7 mouse cellular contexts compared by ENCODE assay signal in genomic region chr5:82346672-82347071, GRCm38 (mm10).
DNase-seq lines count a peak whose midpoint lies in the region; ATAC-seq and TF ChIP-seq lines count a peak whose summit lies in the region.

No protein-coding gene starts in this region.

- no peak for ATAC-seq in embryonic facial prominence, embryonic 11.5 days (replicated peaks; ENCODE audit: insufficient number of reproducible peaks, low FRiP score, low TSS enrichment, low read depth)
- peak; percentile 71 for ATAC-seq in hindbrain, embryonic 11.5 days (ENCODE audit: low FRiP score)
- peak; percentile 84 for ATAC-seq in midbrain, embryonic 12.5 days (ENCODE audit: low FRiP score, low read depth)

- H3K9me3 ChIP-seq in ES-Bruce4 (replicated peaks; ENCODE audit: control insufficient read depth, insufficient read depth, low read length, poor library complexity, severe bottlenecking): no peaks in the 10 kb centered on the region
- no peaks in the 10 kb centered on the region for H3K9me3 ChIP-seq in embryonic facial prominence, embryonic 11.5 days (replicated peaks; ENCODE audit: control insufficient read depth, low read length)
- no peaks in the 10 kb centered on the region for H3K9me3 ChIP-seq in hindbrain, embryonic 11.5 days (ENCODE audit: control insufficient read depth, low read length)
- no peaks in the 10 kb centered on the region for H3K9me3 ChIP-seq in midbrain, embryonic 12.5 days

- no peak for TF ChIP-seq POLR2A in ES-Bruce4 (IDR thresholded peaks at IDR 0.05; ENCODE audit: insufficient read depth, low read length)

- TF ChIP-seq EP300 in ES-Bruce4 (IDR thresholded peaks at IDR 0.05; ENCODE audit: insufficient read depth, low read depth, low read length): no peak

- H3K36me3 ChIP-seq in ES-Bruce4 (ENCODE audit: control insufficient read depth, insufficient read depth, low read length, poor library complexity, severe bottlenecking): no peaks in the 10 kb centered on the region
- no peaks in the 10 kb centered on the region for H3K36me3 ChIP-seq in embryonic facial prominence, embryonic 11.5 days (replicated peaks; ENCODE audit: control insufficient read depth, insufficient read depth, low read depth, low read length)
- H3K36me3 ChIP-seq in hindbrain, embryonic 11.5 days (ENCODE audit: control insufficient read depth, insufficient read depth, low read length): no peaks in the 10 kb centered on the region
- H3K36me3 ChIP-seq in midbrain, embryonic 12.5 days: no peaks in the 10 kb centered on the region

- no peak overlapping the region for H3K4me3 ChIP-seq in ES-Bruce4 (ENCODE audit: low read depth, low read length)
- H3K4me3 ChIP-seq in embryonic facial prominence, embryonic 11.5 days (ENCODE audit: low read depth, low read length): no peak overlapping the region
- H3K4me3 ChIP-seq in hindbrain, embryonic 11.5 days (ENCODE audit: low read depth, low read length): no peak overlapping the region
- H3K4me3 ChIP-seq in midbrain, embryonic 12.5 days: no peak overlapping the region

- TF ChIP-seq CTCF in ES-Bruce4 (IDR thresholded peaks at IDR 0.05; ENCODE audit: low read depth, low read length): peak; percentile 36

- no peak overlapping the region for H3K9ac ChIP-seq in ES-Bruce4 (ENCODE audit: low read depth, poor library complexity, severe bottlenecking)
- H3K9ac ChIP-seq in embryonic facial prominence, embryonic 11.5 days (replicated peaks; ENCODE audit: low read length): no peak overlapping the region
- no peak overlapping the region for H3K9ac ChIP-seq in hindbrain, embryonic 11.5 days (ENCODE audit: low read depth, low read length)
- no peak overlapping the region for H3K9ac ChIP-seq in midbrain, embryonic 12.5 days (replicated peaks)

- no peaks in the 10 kb centered on the region for H3K4me1 ChIP-seq in ES-Bruce4 (ENCODE audit: control insufficient read depth, insufficient read depth, low read length)
- no peaks in the 10 kb centered on the region for H3K4me1 ChIP-seq in embryonic facial prominence, embryonic 11.5 days (ENCODE audit: control insufficient read depth, insufficient read depth, low read length)
- H3K4me1 ChIP-seq in hindbrain, embryonic 11.5 days (replicated peaks; ENCODE audit: control insufficient read depth, insufficient read depth, low read length): no peaks in the 10 kb centered on the region
- no peaks in the 10 kb centered on the region for H3K4me1 ChIP-seq in midbrain, embryonic 12.5 days

- 9% methylated on average over 7 of the region's 7 CpGs for WGBS in embryonic facial prominence, embryonic 11.5 days
- 14% methylated on average over 7 of the region's 7 CpGs for WGBS in hindbrain, embryonic 11.5 days
- whole genome bisulfite sequencing in midbrain, embryonic 12.5 days: 8% methylated on average over 7 of the region's 7 CpGs

- H3K4me2 ChIP-seq in embryonic facial prominence, embryonic 11.5 days (ENCODE audit: low read depth, low read length): no peak overlapping the region
- H3K4me2 ChIP-seq in hindbrain, embryonic 11.5 days (replicated peaks; ENCODE audit: low read depth, low read length): no peak overlapping the region
- no peak overlapping the region for H3K4me2 ChIP-seq in midbrain, embryonic 12.5 days (replicated peaks)

- no peak overlapping the region for H3K27ac ChIP-seq in ES-Bruce4 (ENCODE audit: insufficient read depth, low read length)
- no peak overlapping the region for H3K27ac ChIP-seq in embryonic facial prominence, embryonic 11.5 days (replicated peaks; ENCODE audit: low read depth, low read length)
- no peak overlapping the region for H3K27ac ChIP-seq in hindbrain, embryonic 11.5 days (ENCODE audit: low read depth, low read length)
- H3K27ac ChIP-seq in midbrain, embryonic 12.5 days (replicated peaks): no peak overlapping the region

- no peaks in the 10 kb centered on the region for H3K27me3 ChIP-seq in ES-Bruce4 (ENCODE audit: control insufficient read depth, insufficient read depth, low read length, poor library complexity, severe bottlenecking)
- H3K27me3 ChIP-seq in embryonic facial prominence, embryonic 11.5 days (ENCODE audit: control insufficient read depth, insufficient read depth, low read length): no peaks in the 10 kb centered on the region
- H3K27me3 ChIP-seq in hindbrain, embryonic 11.5 days (ENCODE audit: control insufficient read depth, insufficient read depth, low read length): no peaks in the 10 kb centered on the region
- no peaks in the 10 kb centered on the region for H3K27me3 ChIP-seq in midbrain, embryonic 12.5 days

- peak; percentile 67 for DNase-seq in adrenal gland, postnatal 10 days
- DNase-seq in embryonic facial prominence, embryonic 11.5 days (ENCODE audit: low spot score): peak; percentile 91
- peak; percentile 86 for DNase-seq in hindbrain, embryonic 11.5 days (ENCODE audit: low spot score)
- peak; percentile 65 to 74 for DNase-seq in layer of hippocampus, postnatal 10 days (ENCODE audit: low spot score in 2 of 2)
- peak; percentile 28 for DNase-seq in testis, postnatal 14 days (ENCODE audit: low spot score)

Comparison
In these comparisons a context has a peak if more than half of its experiments do, and no peak if none do; other contexts are left out.
1. DNase-seq: peak in every context shown above with its lines; median percentile 91 in embryonic facial prominence, embryonic 11.5 days; 86 in hindbrain, embryonic 11.5 days; 70 in layer of hippocampus, postnatal 10 days; 67 in adrenal gland, postnatal 10 days; 28 in testis, postnatal 14 days.